Mouse (Mus musculus) spleen, postnatal 10 days (tissue): ENCODE data around the gene Gm20458.

Experiments
- DNase-seq, 2 experiments: peaks; one replicate each; pipeline ENCODE4 v3.0.0; 2021 to 2022; ENCODE audit warnings: low spot score in 2 of 2

Gene Gm20458

GRCm38 (mm10) chr2:164453887-164454500 lies 6.8 kb upstream of the Gm20458 start:
- DNase-seq, result no peak

GRCm38 (mm10) chr2:164454846-164455245 lies 5.9 kb upstream of the Gm20458 start:
- DNase-seq, result no peak

DNA sequence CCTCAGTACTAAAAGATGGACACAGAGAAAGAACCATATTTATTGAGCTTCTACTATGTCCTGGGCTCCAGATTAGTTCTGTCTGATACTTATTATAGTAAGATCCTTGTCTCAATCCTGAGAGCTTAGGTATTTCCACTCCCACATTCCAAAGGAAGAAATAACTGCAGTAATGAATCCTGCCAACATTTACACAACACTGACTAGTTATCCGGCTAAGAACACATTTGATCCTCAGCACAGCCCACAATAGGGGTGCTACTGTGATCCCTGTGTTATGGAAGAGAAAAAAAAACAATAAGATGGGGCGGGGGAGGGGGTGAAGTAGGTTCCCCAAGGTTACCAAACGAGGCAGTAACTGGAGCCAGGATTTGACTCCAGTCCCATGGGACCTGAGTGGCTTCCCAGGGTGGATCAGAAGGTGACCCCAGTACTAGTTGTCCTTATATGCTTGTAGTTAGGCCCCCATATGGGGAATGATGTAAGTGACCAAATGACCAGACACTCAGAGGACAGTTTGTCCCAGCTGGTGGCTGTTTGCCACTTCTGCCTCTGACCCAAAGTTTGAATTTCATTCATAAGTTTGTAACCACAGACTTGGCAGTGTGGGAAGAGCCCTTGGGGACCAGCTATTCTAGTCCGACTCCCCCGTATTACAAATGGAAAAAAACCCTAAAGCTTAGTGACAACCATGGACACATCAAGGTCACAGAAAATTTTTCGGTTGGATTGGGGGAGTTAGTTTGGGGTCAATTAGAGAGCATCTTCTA lies 5.2 kb upstream of the Gm20458 start:
- no peak for DNase-seq

GRCm38 (mm10) chr2:164456413-164456812 lies 4.4 kb upstream of the Gm20458 start:
- DNase-seq, result no peak

DNA sequence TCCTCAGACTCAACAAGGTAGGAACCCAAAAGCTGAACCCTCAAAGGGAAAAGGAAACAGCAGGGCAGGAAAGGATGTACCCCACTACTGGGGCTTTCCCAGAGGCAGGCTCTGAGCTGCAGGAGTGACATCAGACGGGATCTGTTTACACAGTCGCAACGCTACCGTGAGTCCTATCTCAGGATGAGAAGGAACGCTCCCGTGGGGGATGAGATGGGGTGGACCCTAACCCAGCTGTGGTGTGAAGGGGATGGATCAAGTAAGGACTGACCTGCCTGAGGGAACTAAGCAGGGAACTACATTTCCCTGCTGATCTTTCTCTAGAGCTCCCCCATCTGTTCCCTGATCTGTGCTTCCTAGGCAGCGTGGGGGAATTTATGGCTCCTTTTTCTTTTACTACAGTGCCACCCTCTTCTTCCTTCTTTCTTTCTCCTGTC lies 3.9 kb upstream of the Gm20458 start, which contains the start of gene Sys1:
TSS of gene Sys1 (plus strand) at position 101 of the 437 bp plus-strand sequence.
- no peak for DNase-seq

GRCm38 (mm10) chr2:164457942-164458341 lies 2.8 kb upstream of the Gm20458 start:
- DNase-seq, result no peak

GRCm38 (mm10) chr2:164458535-164458934 lies 2.2 kb upstream of the Gm20458 start:
- DNase-seq, result no peak

DNA sequence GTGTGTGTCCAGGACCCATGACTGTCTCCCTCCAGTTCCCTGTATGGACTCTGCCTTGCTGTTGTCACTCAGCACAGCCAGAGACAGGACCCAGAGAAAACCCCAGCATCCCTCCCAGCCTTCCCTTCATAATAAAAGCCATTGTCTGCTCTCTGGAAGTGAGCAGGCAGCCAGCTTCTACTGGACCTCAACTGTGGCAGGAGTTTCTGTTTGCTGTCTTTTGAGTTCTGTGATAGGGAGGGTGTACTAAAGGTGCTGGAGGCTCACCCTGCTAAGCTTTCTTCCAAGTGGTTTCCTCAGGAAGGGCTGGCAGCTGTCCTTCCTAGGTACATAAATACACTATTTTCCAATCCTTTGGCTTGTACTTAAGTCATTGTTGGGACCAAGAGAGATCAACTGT lies 4.4 kb downstream of the Gm20458 start:
- no peak for DNase-seq

DNA sequence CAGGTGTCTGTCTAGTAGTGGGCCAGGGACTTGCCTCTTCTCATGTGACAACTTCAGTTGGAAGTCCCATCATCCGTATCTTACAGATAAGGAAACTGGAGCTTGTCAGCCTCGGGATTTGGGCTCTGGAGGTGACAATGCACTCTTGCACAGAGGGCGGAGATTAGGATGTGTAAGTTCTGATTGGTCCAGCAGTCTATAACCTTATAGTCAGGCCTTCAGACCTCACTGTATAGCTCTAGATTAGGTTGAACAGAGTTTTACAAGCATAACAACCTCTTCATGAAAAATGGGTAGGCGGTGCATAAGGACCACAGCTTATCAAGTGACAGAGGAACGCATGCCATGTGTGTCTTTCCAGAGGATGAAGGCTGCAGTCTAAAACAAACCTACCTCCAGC lies 6.0 kb downstream of the Gm20458 start:
- no peak for DNase-seq

DNA sequence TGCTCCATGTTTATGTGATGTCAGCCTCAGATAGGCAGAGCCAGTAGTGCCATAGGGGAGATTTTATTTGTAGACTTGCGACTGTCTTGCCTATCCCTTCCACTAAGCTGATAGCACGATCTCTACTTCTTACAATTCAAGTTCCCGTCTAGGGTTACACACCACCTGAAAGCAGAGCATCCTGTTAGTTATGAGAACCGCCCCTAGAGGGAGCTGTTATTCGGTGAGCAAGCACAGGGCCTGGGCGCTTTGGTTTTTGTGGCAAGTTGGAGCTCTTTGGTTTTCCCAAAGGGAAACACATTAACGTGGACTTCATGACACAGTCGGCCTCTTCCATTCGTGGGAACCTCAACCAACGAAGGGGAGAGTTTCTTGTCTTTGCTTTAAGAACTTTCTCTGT lies 9.5 kb downstream of the Gm20458 start:
- DNase-seq, result peak in 1 of 2 experiments; percentile 66

DNA sequence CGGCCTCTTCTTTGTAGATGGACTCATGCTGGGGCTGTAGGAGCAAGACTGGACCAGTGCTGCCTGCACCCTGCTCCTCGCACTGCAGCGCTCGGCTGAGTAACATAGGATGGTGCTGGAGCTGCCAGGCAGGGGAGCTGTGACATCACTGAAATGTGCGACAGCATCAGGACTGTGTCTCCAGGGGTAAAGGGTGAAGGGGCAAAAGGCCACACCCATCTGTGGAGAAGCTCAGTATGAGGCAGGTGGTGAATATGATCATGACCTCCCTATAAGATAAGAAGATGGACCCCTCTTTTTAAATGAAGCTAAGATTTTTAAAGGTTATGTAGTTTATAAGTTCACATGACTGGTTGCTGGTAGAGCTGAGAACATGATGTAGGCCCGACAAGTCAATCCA lies 12.9 kb downstream of the Gm20458 start, which contains the start of gene Trp53tg5:
TSS of gene Trp53tg5 (minus strand) at position 101 of the 400 bp plus-strand sequence.
- no peak for DNase-seq

GRCm38 (mm10) chr2:164485681-164486257 lies 25.0 kb downstream of the Gm20458 start, which contains the start of gene Dbndd2:
Gene Dbndd2, plus strand, starts transcription at chr2:164486106.
- DNase-seq, result peak in 1 of 2 experiments; percentile 27

GRCm38 (mm10) chr2:164486258-164487114 lies 25.7 kb downstream of the Gm20458 start:
- DNase-seq, result peak in 1 of 2 experiments; percentile 33

DNA sequence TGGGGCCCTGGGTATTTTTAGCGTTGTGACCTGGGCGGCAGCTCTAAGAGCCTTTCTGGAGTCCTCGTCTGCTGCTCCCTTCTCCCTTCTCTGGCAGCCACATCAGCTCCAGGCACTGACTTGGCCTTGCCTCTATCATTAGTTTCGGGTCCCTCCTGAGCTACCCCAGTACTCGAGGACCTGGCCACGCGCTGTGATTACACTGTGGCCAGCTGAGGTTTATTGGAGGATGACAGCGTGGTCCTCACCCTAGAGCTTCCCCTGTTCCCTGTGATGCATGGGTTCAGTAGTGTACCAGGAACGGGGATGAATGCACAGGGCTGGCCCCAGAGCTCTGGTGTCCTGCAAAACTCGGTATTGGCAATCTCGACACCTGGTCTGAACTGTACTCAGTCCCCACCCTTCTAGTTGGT lies 26.4 kb downstream of the Gm20458 start:
- DNase-seq, result no peak

DNA sequence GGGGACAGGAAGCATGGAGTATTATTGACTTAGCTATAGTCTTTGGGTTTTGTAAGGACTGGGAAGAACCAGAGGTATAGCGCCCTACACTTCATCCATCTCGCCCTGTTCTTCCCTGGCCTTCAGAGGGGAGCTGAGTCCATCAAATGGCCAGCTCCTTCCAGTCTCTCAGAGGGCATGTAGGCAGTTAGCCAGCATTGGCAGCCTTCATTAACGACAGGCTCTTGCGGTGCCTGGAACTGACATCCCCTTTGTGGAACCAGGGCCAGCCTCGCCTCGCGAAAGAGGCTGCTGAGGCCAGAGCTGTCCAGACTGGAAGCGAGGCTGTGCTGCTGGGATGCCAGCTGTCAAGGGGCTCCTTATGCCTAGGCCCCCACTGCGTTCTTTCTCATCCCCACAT lies 27.0 kb downstream of the Gm20458 start:
- DNase-seq, result no peak

- no peak for DNase-seq
Measured at GRCm38 (mm10) chr2:164494126-164494525, 33.4 kb downstream of the Gm20458 start.

- no peak for DNase-seq
Measured at GRCm38 (mm10) chr2:164496331-164496730, 35.6 kb downstream of the Gm20458 start.

GRCm38 (mm10) chr2:164496847-164497690 lies 36.3 kb downstream of the Gm20458 start, which contains the start of gene Pigt:
Gene Pigt, plus strand, starts transcription at chr2:164497520.
- DNase-seq, result peak; percentile 74 to 88

DNA sequence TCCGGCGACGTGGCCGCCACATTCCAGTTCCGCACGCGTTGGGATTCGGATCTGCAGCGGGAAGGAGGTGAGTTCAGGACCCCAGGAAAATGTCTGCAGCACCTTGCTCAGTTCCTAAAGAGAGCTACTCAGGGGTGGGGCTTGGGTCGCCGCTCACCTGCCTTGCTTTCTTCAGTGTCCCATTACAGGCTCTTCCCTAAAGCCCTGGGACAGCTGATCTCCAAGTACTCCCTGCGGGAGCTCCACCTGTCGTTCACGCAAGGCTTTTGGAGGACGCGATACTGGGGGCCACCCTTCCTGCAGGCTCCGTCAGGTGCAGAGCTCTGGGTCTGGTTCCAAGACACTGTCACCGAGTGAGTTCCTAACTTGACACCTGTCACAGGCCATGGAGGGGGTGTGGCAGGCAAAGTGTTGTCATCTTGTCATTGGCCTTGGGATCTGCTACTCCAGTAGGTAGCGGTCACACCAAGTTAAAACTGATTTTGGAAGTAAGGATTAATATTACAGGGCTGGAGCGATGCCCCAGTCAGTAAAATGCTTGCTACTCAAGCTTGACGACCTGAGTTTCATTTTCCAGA lies 37.0 kb downstream of the Gm20458 start:
- DNase-seq, result peak in 1 of 2 experiments; percentile 26

- DNase-seq, result no peak
Measured at GRCm38 (mm10) chr2:164499317-164499716, 38.5 kb downstream of the Gm20458 start.
